Mouse (Mus musculus): ENCODE data around the gene Nubp2.

- TF ChIP-seq TCF12 (IDR thresholded peaks at IDR 0.05; ENCODE audit: insufficient read depth, poor library complexity, severe bottlenecking) (no peak), POLR2A (IDR thresholded peaks at IDR 0.05; ENCODE audit: insufficient read length, low read depth) (no peak)
Observed at GRCm38 (mm10) chr17:24855838-24856464, 30.2 kb downstream of the Nubp2 start.
